8 mouse cellular contexts compared by ENCODE assay signal in the genomic region with DNA sequence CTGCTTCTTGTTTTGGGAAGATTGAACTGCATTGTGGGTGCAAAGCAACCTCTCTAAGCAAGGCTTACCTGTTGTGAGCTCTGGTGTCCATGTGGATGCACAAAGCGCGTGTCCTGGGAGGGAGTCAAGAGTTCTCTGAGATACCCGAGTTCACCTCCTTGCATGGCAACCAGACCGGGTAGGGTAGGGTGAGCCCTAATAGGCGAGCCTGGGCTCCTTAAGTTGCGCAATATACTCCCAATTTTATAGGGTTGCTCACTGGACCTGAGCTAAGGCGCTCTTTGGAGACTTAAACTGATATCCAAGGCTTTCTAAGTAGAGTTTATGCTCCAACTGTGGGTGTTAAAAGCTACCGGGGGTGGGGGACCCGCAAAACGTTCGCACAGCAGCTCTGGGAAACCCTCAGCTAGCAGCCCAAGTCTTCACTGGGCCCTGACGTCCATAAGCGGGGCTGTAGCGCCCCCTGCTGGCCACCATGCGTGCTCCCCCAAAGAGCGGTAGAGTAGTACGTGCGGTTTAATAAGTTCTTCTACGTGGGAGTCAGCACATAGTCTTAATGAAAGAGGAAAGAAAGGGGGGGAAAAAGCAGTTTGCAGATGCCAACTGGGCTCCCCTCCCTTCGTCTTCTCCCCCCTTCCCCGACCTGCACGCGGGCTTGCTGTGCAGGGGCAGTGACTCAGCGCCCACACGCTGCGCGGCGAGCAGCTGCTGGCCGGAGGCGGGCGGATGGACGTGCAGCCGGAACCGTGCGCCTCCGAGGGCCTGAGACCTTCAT. TPM values are rescaled to one million over a fixed set of nuclear protein-coding genes. Genes with fewer than 3 reads are reported as not detected.
DNase-seq lines count a peak whose midpoint lies in the region; ATAC-seq lines count a peak whose summit lies in the region.

No protein-coding gene starts in this region.

- WGBS in hindbrain, embryonic 14.5 days, result 1% methylated on average over 36 of the region's 36 CpGs

- H3K9me3 ChIP-seq in hindbrain, embryonic 14.5 days (ENCODE audit: control insufficient read depth, low read length), result no peaks in the 10 kb centered on the region

- H3K4me2 ChIP-seq in hindbrain, embryonic 14.5 days (replicated peaks), result peak overlapping the region; percentile 84

- peak; percentile 91 for ATAC-seq in hindbrain, embryonic 14.5 days (ENCODE audit: low FRiP score)

- H3K27me3 ChIP-seq in hindbrain, embryonic 14.5 days (ENCODE audit: control insufficient read depth, insufficient read depth, low read length), result peaks cover 64% of the 10 kb centered on the region

- H3K27ac ChIP-seq in hindbrain, embryonic 14.5 days, result no peak overlapping the region

- peak overlapping the region; percentile 51 for H3K9ac ChIP-seq in hindbrain, embryonic 14.5 days

- peak overlapping the region; percentile 31 for H3K4me3 ChIP-seq in hindbrain, embryonic 14.5 days (replicated peaks; ENCODE audit: low read length)

- peak; percentile 96 for DNase-seq in NIH3T3 (ENCODE audit: low read depth)
- peak; percentile 83 for DNase-seq in cerebellum, adult 9-11 months
- peak; percentile 68 to 76 for DNase-seq in frontal cortex, postnatal 25 days (ENCODE audit: low spot score in 2 of 2)
- DNase-seq in hindbrain, embryonic 14.5 days (ENCODE audit: low spot score), result peak; percentile 95
- peak; percentile 73 for DNase-seq in left cerebral cortex, adult 11 months (ENCODE audit: low spot score)
- DNase-seq in lung, postnatal 4 days, result peak; percentile 87 to 89
- peak; percentile 81 for DNase-seq in retina, postnatal 7 days (ENCODE audit: low read depth, low spot score)
- peak; percentile 81 for DNase-seq in urinary bladder, adult 2 months (ENCODE audit: low spot score)

- peaks cover 38% of the 10 kb centered on the region for H3K4me1 ChIP-seq in hindbrain, embryonic 14.5 days (replicated peaks; ENCODE audit: control insufficient read depth, insufficient read depth, low read length)

- no peaks in the 10 kb centered on the region for H3K36me3 ChIP-seq in hindbrain, embryonic 14.5 days (replicated peaks; ENCODE audit: control insufficient read depth, insufficient read depth)

RNA-seq across cellular contexts. Expression of a gene that starts 2.6 kb away (rescaled TPM):
- 1.7 and 2.2 TPM in 2 replicates for polyA plus RNA-seq in hindbrain, embryonic 14.5 days (2014; fragmentation: Nextera tagmentation; extraction: Ambion mirVana)
- polyA plus RNA-seq in urinary bladder, adult 2 months (2012; rRNA removed), result 17.4 and 19.3 TPM in 2 replicates

RNA-seq across cellular contexts. Expression of a gene that starts 15.4 kb away (rescaled TPM):
- 61.8 and 66.7 TPM in 2 replicates for polyA plus RNA-seq in hindbrain, embryonic 14.5 days (2014; fragmentation: Nextera tagmentation; extraction: Ambion mirVana)
- polyA plus RNA-seq in urinary bladder, adult 2 months (2012; rRNA removed), result 30.0 and 33.0 TPM in 2 replicates
